Mouse (Mus musculus): ENCODE measurements at regions not wholly inside any gene's neighbourhood (a gene's known extent, or its start where the extent isn't known, plus 50 kb on each side); places are given as distances from the start of the nearest gene placed in this dataset.

DNA sequence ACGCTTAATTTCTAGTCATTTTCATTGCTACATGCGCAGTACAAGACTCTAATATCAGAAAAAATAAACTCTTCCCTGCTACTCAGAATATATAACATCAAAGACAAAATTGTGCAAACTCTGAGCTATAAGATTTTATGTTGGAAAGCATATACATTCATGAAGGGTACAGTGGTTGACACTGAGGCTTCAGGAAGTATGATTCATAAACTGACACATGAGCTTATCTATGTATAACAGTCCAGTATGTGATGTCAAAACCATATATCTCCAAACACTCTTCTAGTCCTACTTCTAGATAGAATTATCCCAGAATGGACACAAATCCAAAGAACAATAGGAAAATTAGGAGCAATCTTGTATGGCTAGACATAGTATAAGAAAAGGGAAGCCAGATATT, 177.5 kb upstream of the Gm10192 start:
- H3K4me1 ChIP-seq (replicated peaks), result no peaks in the 10 kb centered on the region
- no peak overlapping the region for H3K4me2 ChIP-seq
- no peaks in the 10 kb centered on the region for H3K9me3 ChIP-seq
- no peaks in the 10 kb centered on the region for H3K27me3 ChIP-seq
- 90% methylated on average over 2 of the region's 2 CpGs for WGBS
- no peak overlapping the region for H3K9ac ChIP-seq
- H3K36me3 ChIP-seq, result no peaks in the 10 kb centered on the region
- no peak overlapping the region for H3K4me3 ChIP-seq
- ATAC-seq (ENCODE audit: low FRiP score, low read depth), result no peak
- H3K27ac ChIP-seq (replicated peaks), result no peak overlapping the region

DNA sequence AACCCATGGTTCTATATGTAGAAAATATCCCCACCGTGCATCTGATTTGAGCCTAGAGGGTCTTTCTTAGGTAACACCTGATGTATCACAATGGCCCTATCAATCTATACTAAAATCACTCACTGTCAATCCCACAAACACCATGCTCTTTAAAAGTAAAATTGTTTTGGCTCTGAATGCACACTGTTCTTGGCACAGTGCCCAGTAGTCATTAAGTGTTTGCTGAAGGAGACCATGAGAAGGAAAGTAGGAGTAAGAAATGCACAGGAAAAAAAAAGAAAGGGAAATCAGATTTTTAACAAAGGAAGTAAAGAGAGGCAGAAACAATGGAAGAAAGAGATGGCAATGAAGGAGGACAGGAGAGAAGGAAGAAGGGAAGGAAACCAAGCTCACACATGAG, 175.0 kb upstream of the Gm10192 start:
- ATAC-seq (ENCODE audit: low FRiP score, low read depth), result no peak
- H3K4me1 ChIP-seq (replicated peaks), result no peaks in the 10 kb centered on the region
- H3K27me3 ChIP-seq, result no peaks in the 10 kb centered on the region
- H3K9me3 ChIP-seq, result no peaks in the 10 kb centered on the region
- no peak overlapping the region for H3K9ac ChIP-seq
- no peaks in the 10 kb centered on the region for H3K36me3 ChIP-seq
- no peak overlapping the region for H3K4me3 ChIP-seq
- H3K4me2 ChIP-seq, result no peak overlapping the region
- WGBS, result 61% methylated on average over 1 of the region's 1 CpGs
- H3K27ac ChIP-seq (replicated peaks), result no peak overlapping the region

DNA sequence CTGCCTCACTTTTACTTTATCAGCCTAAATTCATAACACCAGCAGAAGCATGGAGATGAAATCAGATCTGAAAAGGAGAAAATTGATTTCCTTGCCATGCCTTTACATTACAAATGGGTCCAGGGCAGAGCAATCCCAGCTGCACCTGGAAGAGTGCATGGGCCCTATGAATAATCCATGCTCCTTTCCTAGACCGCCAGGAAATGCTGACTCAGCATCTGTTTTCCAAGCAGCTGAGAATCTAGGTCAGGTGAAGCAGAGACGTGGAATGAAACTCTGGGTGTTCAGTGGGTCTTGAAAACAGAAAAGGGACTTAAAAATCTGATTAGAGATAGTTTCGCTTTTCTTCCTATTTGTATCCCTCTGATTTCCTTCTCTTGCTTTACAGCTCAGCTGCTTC, 163.8 kb upstream of the Gm10192 start:
- Histone ChIP-seq H3K36me3 (no peaks in the 10 kb centered on the region), H3K9me3 (no peaks in the 10 kb centered on the region), H3K27me3 (no peaks in the 10 kb centered on the region), H3K4me3 (no peak overlapping the region), H3K4me1 (replicated peaks) (no peaks in the 10 kb centered on the region), H3K4me2 (no peak overlapping the region), H3K27ac (replicated peaks) (no peak overlapping the region), H3K9ac (no peak overlapping the region)
- 67% methylated on average over 3 of the region's 3 CpGs for WGBS
- ATAC-seq (ENCODE audit: low FRiP score, low read depth), result no peak

DNA sequence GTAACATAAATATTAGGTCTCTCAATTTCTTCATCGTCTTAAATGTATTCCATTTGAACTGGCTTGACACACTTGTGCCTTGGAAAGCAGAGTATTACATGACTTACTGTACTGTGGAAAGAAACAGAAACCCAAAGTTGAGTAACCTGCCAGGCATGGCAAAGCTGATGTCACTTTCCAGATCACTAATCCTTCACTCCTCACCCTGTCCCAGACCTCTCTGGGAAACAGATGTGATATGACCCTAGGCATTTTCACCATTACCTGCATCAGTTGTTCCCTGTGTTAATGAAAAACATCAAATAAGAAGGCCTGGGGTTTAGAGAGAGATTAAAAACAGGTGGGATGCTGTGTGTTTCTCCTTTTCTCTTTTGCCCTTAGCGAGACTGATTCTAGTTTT, 161.4 kb upstream of the Gm10192 start:
- WGBS, result 89% methylated on average over 2 of the region's 2 CpGs
- H3K36me3 ChIP-seq, result no peaks in the 10 kb centered on the region

DNA sequence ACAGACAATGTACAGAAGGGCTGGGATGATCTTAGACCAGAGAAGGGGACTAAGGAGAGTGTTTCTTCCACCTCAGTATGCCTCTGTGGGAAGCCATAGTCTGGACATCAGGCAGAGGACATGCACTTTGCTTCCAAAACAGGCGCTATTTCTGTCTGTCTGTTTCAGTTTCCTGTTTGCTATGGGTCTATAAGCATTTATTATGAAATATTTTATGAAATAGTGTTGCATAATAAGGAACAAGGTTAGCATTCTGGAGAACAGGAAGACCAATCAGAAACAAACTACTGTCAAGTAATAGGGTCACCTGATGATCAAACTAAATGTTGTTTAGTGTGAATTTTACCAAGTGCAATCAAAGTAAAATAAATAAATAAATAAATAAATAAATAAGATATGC, 160.4 kb upstream of the Gm10192 start:
- 86% methylated on average over 1 of the region's 1 CpGs for WGBS
- Histone ChIP-seq H3K9ac (no peak overlapping the region), H3K27ac (replicated peaks) (no peak overlapping the region), H3K4me2 (no peak overlapping the region), H3K4me3 (no peak overlapping the region), H3K4me1 (replicated peaks) (no peaks in the 10 kb centered on the region), H3K27me3 (no peaks in the 10 kb centered on the region), H3K9me3 (no peaks in the 10 kb centered on the region), H3K36me3 (no peaks in the 10 kb centered on the region)
- ATAC-seq (ENCODE audit: low FRiP score, low read depth), result no peak

More for the DNA sequence above, 161.4 kb upstream of the Gm10192 start:
- Histone ChIP-seq H3K4me2 (no peak overlapping the region), H3K27ac (replicated peaks) (no peak overlapping the region), H3K4me3 (no peak overlapping the region), H3K27me3 (no peaks in the 10 kb centered on the region), H3K9ac (no peak overlapping the region), H3K4me1 (replicated peaks) (no peaks in the 10 kb centered on the region), H3K9me3 (no peaks in the 10 kb centered on the region)
- ATAC-seq (ENCODE audit: low FRiP score, low read depth), result no peak
